Mouse (Mus musculus) cerebellum, adult 8-10 months (tissue): ENCODE results near the gene Rtel1.
A peak's percentile ranks its signal among the peaks of the same experiment; 100 is the strongest.

Source experiments
- DNase-seq: peaks from one replicate; pipeline ENCODE4 v3.0.0; 2022

Gene Rtel1

GRCm38 (mm10) chr2:181332542-181332941 is 13.0 kb downstream of the Rtel1 start:
- no peak for DNase-seq

GRCm38 (mm10) chr2:181334023-181334422 is 14.5 kb downstream of the Rtel1 start:
- DNase-seq, result peak; percentile 69

- DNase-seq, result peak; percentile 46
Observed at GRCm38 (mm10) chr2:181340426-181340825, 20.9 kb downstream of the Rtel1 start.

GRCm38 (mm10) chr2:181342766-181343165 is 23.2 kb downstream of the Rtel1 start:
- no peak for DNase-seq

GRCm38 (mm10) chr2:181356780-181357179 is 37.2 kb downstream of the Rtel1 start:
- no peak for DNase-seq

DNA sequence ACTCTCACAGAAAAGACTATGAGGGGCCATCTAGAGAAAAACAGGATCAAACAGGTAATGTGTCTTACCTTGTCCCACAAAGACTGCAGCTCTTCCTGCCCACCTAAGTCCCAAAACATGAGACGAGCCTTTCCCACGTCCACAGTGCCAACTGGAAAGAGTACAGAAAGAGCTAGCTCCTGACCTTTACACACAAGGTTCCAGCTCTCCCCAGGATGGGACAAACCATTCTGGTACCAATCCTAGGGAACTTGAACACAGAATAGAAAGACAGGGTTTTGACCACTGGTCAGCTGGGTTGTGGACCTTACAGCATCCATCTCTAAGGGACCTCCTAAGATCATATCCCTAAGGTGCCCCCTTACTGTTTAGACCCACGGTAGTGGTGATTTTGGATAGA is 44.4 kb downstream of the Rtel1 start:
- no peak for DNase-seq

DNA sequence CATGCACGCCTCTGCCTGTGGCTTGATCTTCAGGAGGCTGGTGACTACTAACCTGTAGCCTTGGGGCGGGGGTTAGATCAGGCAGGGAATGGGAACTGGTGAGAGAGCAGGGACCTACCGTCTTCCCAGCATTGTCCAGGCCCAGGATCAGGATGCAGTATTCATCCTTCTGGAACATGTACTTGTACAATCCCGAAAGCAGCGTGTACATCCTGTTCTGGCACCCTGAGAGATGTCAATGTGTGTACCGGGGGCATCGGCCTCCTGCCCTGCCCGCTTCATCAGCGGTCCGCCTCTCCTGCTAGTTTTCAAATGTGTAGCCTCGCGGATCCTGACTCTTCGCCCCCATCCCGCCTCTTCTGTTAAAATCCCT is 44.9 kb downstream of the Rtel1 start:
- no peak for DNase-seq

DNA sequence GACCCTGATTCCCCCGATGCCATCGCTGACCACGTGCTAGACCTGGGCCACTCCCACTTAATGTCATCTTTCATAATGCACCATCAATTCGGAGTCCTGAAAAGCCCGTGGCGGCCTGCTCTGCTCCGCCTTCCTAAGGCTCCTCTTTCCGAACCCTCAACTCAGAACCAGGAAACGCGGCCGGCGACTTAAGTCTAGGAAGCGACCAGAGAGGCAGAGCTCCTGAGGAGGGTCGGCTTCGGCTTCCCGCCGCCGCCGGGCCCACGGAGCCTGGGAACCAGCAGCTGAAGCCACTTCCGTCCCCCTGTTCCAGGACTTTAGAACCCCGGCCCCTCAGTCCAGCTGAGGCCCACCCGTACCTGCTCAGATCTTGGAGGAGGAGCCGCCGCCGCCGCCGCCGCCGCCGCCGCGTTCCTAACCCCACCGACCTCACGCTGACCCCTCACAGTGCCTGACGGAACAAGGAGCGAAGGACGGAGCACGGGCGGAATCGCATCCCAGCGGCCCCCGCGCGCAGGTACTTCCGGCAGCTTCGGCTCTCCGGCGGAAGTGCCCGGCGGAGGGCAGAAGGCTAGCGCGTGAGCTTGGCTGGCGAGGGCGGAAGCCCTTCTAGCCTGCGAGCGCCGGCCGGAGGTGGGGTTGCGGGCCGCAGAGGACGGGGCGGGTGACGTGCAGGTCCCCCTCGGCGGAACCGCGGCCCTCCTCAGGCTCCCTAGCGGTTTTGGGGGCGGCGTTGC is 45.5 kb downstream of the Rtel1 start, which contains the start of the genes Zgpat and Arfrp1:
Gene Zgpat, plus strand, starts transcription at position 69 of the 737 bp plus-strand sequence.
Gene Arfrp1, minus strand, starts transcription at position 545 of the 737 bp plus-strand sequence.
- peak; percentile 84 for DNase-seq

DNA sequence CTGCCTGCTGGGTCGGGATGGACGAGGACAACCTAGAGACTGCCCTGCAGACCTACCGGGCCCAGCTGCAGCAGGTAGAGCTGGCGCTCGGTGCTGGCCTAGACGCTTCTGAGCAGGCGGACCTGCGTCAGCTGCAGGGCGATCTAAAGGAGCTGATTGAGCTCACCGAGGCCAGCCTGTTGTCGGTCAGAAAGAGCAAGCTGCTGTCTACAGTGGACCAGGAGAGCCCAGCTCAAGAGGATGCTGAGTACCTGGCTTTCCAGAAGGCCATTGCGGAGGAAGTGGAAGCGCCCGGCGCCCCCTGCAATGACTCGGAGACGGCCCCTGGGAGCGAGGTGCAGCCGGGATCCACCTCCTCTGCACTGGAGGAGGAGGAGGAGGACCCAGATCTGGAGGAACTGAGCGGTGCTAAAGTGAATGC is 46.1 kb downstream of the Rtel1 start:
- DNase-seq, result no peak

DNA sequence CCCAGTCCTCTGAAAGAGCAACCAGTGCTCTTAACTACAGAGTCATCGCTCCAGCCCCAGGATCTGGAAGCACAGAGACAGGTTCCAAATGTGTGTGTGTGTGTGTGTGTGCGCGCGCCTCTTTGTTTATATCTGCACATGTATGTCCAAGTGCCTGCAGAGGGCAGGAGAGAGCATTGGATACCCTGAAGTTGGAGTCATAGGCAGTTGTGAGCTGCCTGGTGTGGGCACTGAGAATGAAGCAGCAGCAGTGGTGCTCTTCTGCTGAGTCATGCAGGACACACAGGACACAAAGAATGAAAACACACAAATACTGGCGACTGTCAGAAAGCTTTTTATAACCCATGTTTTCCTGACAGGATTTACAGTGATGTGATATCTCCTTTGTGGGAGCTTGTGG is 50.5 kb downstream of the Rtel1 start:
- no peak for DNase-seq

DNA sequence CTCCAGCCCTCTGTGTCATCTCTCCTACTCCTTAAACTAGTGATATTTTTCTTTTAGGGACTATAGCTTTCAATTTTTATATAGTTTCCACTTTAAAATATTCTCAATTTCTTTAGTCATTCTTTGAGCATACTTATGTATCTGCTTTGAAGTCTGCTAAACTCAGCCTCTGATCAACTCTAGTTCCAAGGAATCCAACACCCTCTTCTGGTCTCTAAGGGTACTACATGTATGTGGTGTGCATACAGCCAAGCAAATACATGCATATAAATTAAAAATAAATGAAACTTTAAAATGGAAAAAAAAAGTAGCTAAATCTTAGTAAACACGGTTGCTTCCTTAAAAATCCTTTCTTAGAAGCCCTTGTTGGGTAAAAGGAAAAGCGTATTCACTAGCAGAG is 56.2 kb downstream of the Rtel1 start:
- no peak for DNase-seq

- no peak for DNase-seq
Observed at GRCm38 (mm10) chr2:181377230-181377629, 57.7 kb downstream of the Rtel1 start.

GRCm38 (mm10) chr2:181378701-181379100 is 59.2 kb downstream of the Rtel1 start:
- DNase-seq, result no peak

DNA sequence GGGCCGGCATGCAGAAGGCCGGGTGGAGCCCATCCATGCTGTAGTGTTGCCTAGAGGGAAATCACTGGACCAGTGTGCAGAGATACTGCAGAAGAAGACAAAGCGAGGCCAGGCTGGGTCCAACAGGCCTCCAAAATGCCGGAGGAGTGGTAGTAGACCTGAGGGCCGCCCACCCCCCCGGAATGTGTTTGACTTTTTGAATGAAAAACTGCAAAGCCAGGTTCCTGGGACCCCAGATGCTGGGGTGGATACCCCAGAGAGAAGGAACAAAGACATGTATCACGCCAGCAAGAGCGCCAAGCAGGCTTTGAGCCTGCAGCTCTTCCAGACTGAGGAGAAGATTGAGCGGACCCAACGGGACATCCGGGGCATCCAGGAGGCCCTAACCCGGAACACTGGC is 60.2 kb downstream of the Rtel1 start, which contains the start of gene Lime1:
Gene Lime1, plus strand, starts transcription at position 301 of the 400 bp plus-strand sequence.
- no peak for DNase-seq

DNA sequence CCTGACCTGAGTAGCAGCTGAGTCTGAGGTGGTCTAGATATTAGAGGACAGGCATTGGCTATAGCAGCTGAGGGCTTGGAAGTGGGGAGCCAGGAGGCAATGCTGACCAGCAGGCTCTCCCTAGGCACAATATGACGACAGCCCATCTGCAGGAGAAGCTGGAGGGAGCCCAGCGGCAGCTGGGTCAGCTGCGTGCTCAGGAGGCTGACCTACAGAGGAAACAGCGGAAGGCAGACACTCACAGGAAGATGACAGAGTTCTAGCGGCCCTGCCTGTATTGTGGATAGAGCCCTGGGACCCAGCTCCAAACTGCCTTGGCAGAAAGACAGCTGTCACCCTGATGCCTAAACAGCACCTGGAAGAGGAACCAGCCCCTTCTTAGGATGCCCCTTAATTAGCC is 60.7 kb downstream of the Rtel1 start:
- DNase-seq, result no peak

DNA sequence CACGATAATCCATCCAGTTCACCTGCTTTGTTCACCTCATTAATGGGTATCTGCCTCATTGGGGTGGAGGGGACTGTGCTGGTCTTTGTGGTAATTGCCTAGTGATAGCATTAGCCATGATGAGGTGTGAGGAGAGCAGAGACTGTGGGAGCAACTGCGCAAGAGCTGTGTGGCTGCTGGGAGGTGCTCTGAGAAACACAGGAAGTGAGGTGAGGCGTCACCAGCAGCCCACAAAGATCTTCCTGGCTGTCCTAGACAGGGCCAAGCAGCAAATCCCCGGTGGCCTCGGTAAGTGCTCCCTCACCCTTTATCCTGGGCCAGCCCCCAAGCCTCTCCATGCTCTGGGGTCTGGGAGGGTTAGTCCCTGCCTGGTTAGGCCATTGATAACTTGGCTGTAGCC is 61.6 kb downstream of the Rtel1 start:
- DNase-seq, result no peak

GRCm38 (mm10) chr2:181381631-181382306 is 62.2 kb downstream of the Rtel1 start:
- no peak for DNase-seq

DNA sequence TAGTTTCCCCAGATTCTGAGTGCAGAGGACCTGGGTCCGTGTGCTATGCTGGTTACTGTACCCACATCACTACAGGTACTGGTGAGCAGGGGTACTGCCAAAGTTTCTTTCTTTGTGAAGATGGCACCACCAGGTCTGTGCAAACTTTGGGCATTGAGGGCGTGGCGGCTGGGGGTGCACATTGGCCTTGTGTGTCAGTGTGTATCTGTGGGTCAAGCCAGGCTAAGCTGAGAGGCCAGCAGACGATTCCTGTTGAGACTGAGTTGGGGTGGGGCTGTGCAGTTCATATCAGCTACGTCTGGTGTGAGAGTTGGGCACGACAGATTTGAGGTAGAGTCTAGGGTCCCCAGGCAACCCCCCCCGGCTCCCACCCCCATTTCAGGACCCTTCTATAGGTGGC is 64.9 kb downstream of the Rtel1 start:
- DNase-seq, result no peak

GRCm38 (mm10) chr2:181384919-181385391 is 65.4 kb downstream of the Rtel1 start:
- DNase-seq, result peak; percentile 36

GRCm38 (mm10) chr2:181385885-181386284 is 66.3 kb downstream of the Rtel1 start:
- DNase-seq, result peak; percentile 80

DNA sequence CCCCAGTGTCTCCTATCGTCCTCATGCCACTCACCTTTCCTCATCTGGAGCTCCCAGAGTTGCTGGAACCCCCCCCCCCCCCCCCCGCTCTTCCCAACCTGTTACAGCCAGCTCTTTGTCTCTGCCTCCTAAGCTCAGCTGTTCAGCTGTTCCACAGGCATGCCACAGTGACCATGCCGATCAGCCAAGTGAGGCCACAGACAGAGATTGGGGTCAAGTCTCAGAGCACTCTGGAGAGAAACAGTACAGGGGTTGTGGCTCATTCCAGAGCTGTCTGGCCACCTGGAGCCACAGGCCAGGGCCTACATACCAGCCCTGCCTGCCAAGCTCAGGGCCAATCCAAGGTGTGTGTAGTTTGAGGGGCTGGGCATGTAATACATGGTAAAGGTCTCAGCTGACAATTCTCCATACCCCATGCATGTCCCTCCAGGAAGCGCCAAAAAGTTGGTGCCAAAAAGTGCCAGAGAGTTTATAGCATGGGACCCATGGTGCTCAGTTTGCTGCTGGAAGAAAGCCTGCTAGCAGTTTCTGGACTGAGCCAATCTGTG is 67.2 kb downstream of the Rtel1 start:
- DNase-seq, result no peak

DNA sequence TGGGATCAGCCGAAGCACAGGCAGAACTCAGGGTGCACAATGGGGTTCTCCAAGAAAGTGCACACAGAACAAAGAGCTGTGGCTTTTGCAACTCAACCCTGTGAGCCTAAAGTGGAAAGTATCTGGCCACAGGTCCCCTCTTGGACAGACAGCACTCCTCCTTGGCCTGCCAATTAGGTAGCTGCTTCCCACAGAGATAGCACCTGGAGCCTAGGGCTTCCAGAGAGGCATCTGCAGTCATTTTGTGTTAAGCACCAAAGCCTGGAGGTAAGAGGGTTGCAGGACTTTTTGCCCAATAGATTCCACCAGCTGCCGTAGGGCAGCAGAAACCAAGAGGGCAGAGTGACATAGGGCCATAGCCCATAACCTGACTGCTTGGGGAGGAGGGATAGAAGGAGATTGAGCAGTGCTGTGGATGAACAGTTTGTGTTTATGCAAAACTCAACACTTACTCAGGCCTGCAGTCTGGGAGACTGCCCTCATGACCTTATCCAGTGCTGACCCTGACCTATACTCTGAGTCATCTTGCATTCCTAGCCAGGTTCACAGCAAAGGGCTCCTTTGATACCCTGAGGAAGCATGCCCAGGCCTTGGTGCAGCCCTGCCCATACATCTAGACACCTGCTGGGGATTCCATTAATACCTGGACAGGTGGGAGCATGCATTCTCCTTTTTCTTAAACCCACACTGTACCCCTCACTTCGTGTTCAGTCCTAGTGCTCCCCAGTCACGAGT is 70.8 kb downstream of the Rtel1 start:
- peak; percentile 56 for DNase-seq

DNA sequence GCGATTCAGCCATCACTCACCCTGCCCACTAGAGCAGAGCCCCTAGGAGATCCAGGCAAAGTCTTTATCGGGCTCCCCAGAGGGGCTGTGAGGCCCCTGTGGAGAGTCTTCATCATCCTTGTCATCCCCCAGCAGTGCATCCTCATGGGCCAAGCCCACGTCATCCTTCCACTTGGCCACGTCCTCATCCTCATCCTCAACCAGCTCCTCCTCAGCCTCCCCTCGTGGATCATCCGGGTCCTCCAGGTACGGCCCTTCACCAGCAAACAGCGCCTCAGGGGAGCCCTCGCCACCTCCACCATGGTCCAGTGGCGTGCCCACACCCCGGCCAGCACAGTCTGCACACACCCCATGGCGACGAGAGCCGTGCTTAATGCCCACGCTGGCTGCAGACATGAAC is 71.5 kb downstream of the Rtel1 start:
- DNase-seq, result no peak
